Mouse (Mus musculus) layer of hippocampus, postnatal 14 days (tissue): ENCODE measurements at regions not wholly inside any gene's neighbourhood (a gene's known extent, or its start where the extent isn't known, plus 50 kb on each side); places are given as distances from the start of the nearest gene placed in this dataset.

Experiments used
- DNase-seq, 2 experiments: peaks; one replicate each; pipeline ENCODE4 v3.0.0; 2021 to 2022; ENCODE audit warnings: low spot score in 2 of 2, mixed read lengths in 1 of 2

GRCm38 (mm10) chr19:53476768-53477547 is 52.0 kb upstream of the Dusp5 start:
- no peak for DNase-seq

- DNase-seq = peak in 1 of 2 experiments; percentile 25
Observed at GRCm38 (mm10) chr19:53469256-53469655, 59.7 kb upstream of the Dusp5 start.

- DNase-seq = no peak
Observed at GRCm38 (mm10) chr19:53464681-53465080, 64.2 kb upstream of the Dusp5 start.

GRCm38 (mm10) chr19:53464135-53464534 is 64.8 kb upstream of the Dusp5 start:
- no peak for DNase-seq

- no peak for DNase-seq
Observed at GRCm38 (mm10) chr19:53461025-53462015, 67.6 kb upstream of the Dusp5 start.

GRCm38 (mm10) chr19:53460312-53461024 is 68.4 kb upstream of the Dusp5 start:
- no peak for DNase-seq

- no peak for DNase-seq
Observed at GRCm38 (mm10) chr19:53459407-53459788, 69.0 kb upstream of the Smndc1 start.

- no peak for DNase-seq
Observed at GRCm38 (mm10) chr19:53458770-53459406, 68.5 kb upstream of the Smndc1 start.

- DNase-seq = no peak
Observed at GRCm38 (mm10) chr19:53456681-53457080, 66.3 kb upstream of the Smndc1 start.

GRCm38 (mm10) chr19:53454571-53454970 is 64.2 kb upstream of the Smndc1 start:
- no peak for DNase-seq

- peak in 1 of 2 experiments; percentile 39 for DNase-seq
Observed at GRCm38 (mm10) chr19:53454059-53454458, 63.7 kb upstream of the Smndc1 start.

- DNase-seq = no peak
Observed at GRCm38 (mm10) chr19:53453317-53453947, 63.1 kb upstream of the Smndc1 start.

- DNase-seq = no peak
Observed at GRCm38 (mm10) chr19:53452360-53452759, 62.0 kb upstream of the Smndc1 start.

- no peak for DNase-seq
Observed at GRCm38 (mm10) chr19:53451388-53451922, 61.1 kb upstream of the Smndc1 start.

- peak in 1 of 2 experiments; percentile 24 for DNase-seq
Observed at GRCm38 (mm10) chr19:53450624-53451387, 60.4 kb upstream of the Smndc1 start.

GRCm38 (mm10) chr19:53449137-53449783 is 58.9 kb upstream of the Smndc1 start:
- DNase-seq = no peak

GRCm38 (mm10) chr19:53448206-53448605 is 57.8 kb upstream of the Smndc1 start:
- DNase-seq = no peak

- no peak for DNase-seq
Observed at GRCm38 (mm10) chr19:53447754-53448153, 57.4 kb upstream of the Smndc1 start.

GRCm38 (mm10) chr19:53446216-53446615 is 55.8 kb upstream of the Smndc1 start:
- DNase-seq = no peak
